Mouse (Mus musculus): ENCODE measurements around the gene Zfp213. TPM values are rescaled to one million over a fixed set of nuclear protein-coding genes. Genes with fewer than 3 reads are reported as not detected.

Gene Zfp213
- polyA plus RNA-seq, 2 experiments, result 16.3 to 18.1 TPM

DNA sequence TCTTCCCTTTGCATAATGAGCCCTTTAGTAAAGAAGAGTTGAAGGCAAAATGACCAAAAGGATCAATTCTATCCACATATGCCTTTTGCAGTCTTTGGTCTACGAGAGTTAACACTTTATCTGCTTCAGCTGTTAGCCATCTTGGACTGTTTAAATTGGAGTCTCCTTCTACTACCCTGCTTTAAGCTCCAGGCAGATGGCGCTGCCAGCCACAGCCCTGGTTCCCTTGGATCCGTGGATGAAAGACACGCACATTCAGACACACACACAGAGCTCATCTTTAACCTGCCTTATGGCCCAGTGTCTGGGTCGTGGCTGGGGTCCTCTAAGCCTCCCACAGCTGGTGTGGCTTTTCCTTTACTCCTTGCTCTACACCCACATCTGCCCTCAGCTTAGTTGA lies 7.0 kb upstream of the Zfp213 start:
- 11% methylated on average over 5 of the region's 5 CpGs for whole genome bisulfite sequencing
- H3K4me2 ChIP-seq (replicated peaks; ENCODE audit: low read depth, low read length, severe bottlenecking), result no peak overlapping the region
- H3K9me3 ChIP-seq (ENCODE audit: control insufficient read depth, low read length), result no peaks in the 10 kb centered on the region
- H3K27ac ChIP-seq (replicated peaks; ENCODE audit: low read depth, low read length), result no peak overlapping the region
- H3K4me1 ChIP-seq (ENCODE audit: control insufficient read depth, insufficient read depth, low read length), result no peaks in the 10 kb centered on the region
- no peak overlapping the region for H3K4me3 ChIP-seq (replicated peaks; ENCODE audit: low read length)
- ATAC-seq (ENCODE audit: low FRiP score, low read depth) (no peak), DNase-seq (ENCODE audit: low spot score) (peak; percentile 28)
- H3K9ac ChIP-seq (ENCODE audit: low read depth, low read length, severe bottlenecking), result no peak overlapping the region
- TF ChIP-seq POLR2A (IDR thresholded peaks at IDR 0.05; ENCODE audit: borderline replicate concordance, extremely low read depth, insufficient read depth, insufficient read length), result no peak
- no peaks in the 10 kb centered on the region for H3K27me3 ChIP-seq (ENCODE audit: control insufficient read depth, insufficient read depth, low read length)
- peaks cover 30% of the 10 kb centered on the region for H3K36me3 ChIP-seq (ENCODE audit: control insufficient read depth, insufficient read depth, low read length)

GRCm38 (mm10) chr17:23570017-23570416 lies 6.0 kb upstream of the Zfp213 start:
- Histone ChIP-seq H3K4me3 (replicated peaks; ENCODE audit: low read length) (no peak overlapping the region), H3K27ac (replicated peaks; ENCODE audit: low read depth, low read length) (no peak overlapping the region), H3K27me3 (ENCODE audit: control insufficient read depth, insufficient read depth, low read length) (no peaks in the 10 kb centered on the region), H3K9ac (ENCODE audit: low read depth, low read length, severe bottlenecking) (no peak overlapping the region), H3K4me1 (ENCODE audit: control insufficient read depth, insufficient read depth, low read length) (peaks cover 4% of the 10 kb centered on the region; the same call in 1 of the 2 replicates), H3K9me3 (ENCODE audit: control insufficient read depth, low read length) (no peaks in the 10 kb centered on the region), H3K4me2 (replicated peaks; ENCODE audit: low read depth, low read length, severe bottlenecking) (no peak overlapping the region), H3K36me3 (ENCODE audit: control insufficient read depth, insufficient read depth, low read length) (peaks cover 20% of the 10 kb centered on the region; the same call in 1 of the 2 replicates)
- TF ChIP-seq POLR2A (IDR thresholded peaks at IDR 0.05; ENCODE audit: borderline replicate concordance, extremely low read depth, insufficient read depth, insufficient read length), result no peak
- 38% methylated on average over 6 of the region's 6 CpGs for WGBS
- DNase-seq (ENCODE audit: low spot score) (peak; percentile 41), ATAC-seq (ENCODE audit: low FRiP score, low read depth) (peak; percentile 56; the same call in 1 of the 2 replicates)

DNA sequence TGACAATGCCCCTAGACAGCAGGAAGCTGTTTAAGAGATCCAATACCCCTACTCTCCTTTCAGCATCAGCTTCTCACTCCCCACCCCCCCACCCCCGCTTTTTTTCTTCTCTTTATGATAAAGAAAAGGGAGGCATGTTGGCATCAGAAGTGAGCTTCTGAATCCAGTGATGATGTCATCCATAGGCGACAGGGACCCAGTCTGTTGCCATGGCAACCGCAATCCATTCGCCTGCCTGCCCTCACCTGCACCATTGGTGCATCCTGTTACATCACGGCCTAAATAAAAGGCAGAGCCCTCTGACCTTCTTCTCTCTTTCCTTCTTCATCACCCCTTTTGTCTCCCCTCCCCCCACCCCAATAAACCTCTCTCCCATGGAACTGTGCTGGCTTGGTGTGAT lies 4.3 kb upstream of the Zfp213 start:
- Histone ChIP-seq H3K9me3 (ENCODE audit: control insufficient read depth, low read length) (no peaks in the 10 kb centered on the region), H3K4me3 (replicated peaks; ENCODE audit: low read length) (no peak overlapping the region), H3K27ac (replicated peaks; ENCODE audit: low read depth, low read length) (no peak overlapping the region), H3K4me2 (replicated peaks; ENCODE audit: low read depth, low read length, severe bottlenecking) (no peak overlapping the region), H3K4me1 (ENCODE audit: control insufficient read depth, insufficient read depth, low read length) (peaks cover 8% of the 10 kb centered on the region; the same call in 1 of the 2 replicates), H3K27me3 (ENCODE audit: control insufficient read depth, insufficient read depth, low read length) (no peaks in the 10 kb centered on the region), H3K36me3 (ENCODE audit: control insufficient read depth, insufficient read depth, low read length) (peaks cover 7% of the 10 kb centered on the region; the same call in 1 of the 2 replicates), H3K9ac (ENCODE audit: low read depth, low read length, severe bottlenecking) (no peak overlapping the region)
- no peak for ATAC-seq (ENCODE audit: low FRiP score, low read depth)
- no peak for DNase-seq (ENCODE audit: low spot score)
- TF ChIP-seq POLR2A (IDR thresholded peaks at IDR 0.05; ENCODE audit: borderline replicate concordance, extremely low read depth, insufficient read depth, insufficient read length), result no peak
- WGBS, result 44% methylated on average over 5 of the region's 5 CpGs

DNA sequence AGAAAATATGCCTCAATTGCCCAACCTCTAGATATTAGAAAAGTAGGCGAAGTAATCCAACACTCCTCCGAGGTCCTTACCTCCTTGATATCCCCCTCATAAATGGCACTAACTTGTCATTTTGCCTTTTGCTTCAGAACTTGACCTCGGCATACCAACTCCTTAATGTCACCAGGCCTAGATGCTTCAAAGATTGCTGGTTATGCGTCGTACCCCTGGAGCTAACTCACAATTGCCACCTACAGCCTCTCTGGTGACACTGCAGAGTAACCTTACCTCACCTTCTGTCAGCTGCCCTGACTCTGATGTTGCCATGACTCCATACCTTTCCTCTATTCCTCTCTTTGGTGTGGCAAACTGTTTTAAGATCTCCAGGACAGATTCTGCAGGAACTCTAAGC lies 2.7 kb upstream of the Zfp213 start:
- H3K4me1 ChIP-seq (ENCODE audit: control insufficient read depth, insufficient read depth, low read length), result peaks cover 13% of the 10 kb centered on the region; the same call in 1 of the 2 replicates
- no peaks in the 10 kb centered on the region for H3K27me3 ChIP-seq (ENCODE audit: control insufficient read depth, insufficient read depth, low read length)
- H3K4me3 ChIP-seq (replicated peaks; ENCODE audit: low read length), result no peak overlapping the region
- ATAC-seq (ENCODE audit: low FRiP score, low read depth), result no peak
- 49% methylated on average over 5 of the region's 5 CpGs for WGBS
- no peak overlapping the region for H3K9ac ChIP-seq (ENCODE audit: low read depth, low read length, severe bottlenecking)
- DNase-seq (ENCODE audit: low spot score), result no peak
- H3K4me2 ChIP-seq (replicated peaks; ENCODE audit: low read depth, low read length, severe bottlenecking), result no peak overlapping the region
- H3K27ac ChIP-seq (replicated peaks; ENCODE audit: low read depth, low read length), result no peak overlapping the region
- no peaks in the 10 kb centered on the region for H3K9me3 ChIP-seq (ENCODE audit: control insufficient read depth, low read length)
- H3K36me3 ChIP-seq (ENCODE audit: control insufficient read depth, insufficient read depth, low read length), result no peaks in the 10 kb centered on the region
- TF ChIP-seq POLR2A (IDR thresholded peaks at IDR 0.05; ENCODE audit: borderline replicate concordance, extremely low read depth, insufficient read depth, insufficient read length), result no peak

GRCm38 (mm10) chr17:23564368-23564715 lies 304 bp upstream of the Zfp213 start:
- Histone ChIP-seq H3K4me2 (replicated peaks; ENCODE audit: low read depth, low read length, severe bottlenecking) (peak overlapping the region; percentile 60), H3K27me3 (ENCODE audit: control insufficient read depth, insufficient read depth, low read length) (no peaks in the 10 kb centered on the region), H3K27ac (replicated peaks; ENCODE audit: low read depth, low read length) (peak overlapping the region; percentile 91), H3K4me1 (ENCODE audit: control insufficient read depth, insufficient read depth, low read length) (peaks cover 13% of the 10 kb centered on the region; the same call in 1 of the 2 replicates), H3K4me3 (replicated peaks; ENCODE audit: low read length) (peak overlapping the region; percentile 67), H3K36me3 (ENCODE audit: control insufficient read depth, insufficient read depth, low read length) (peaks cover 19% of the 10 kb centered on the region), H3K9ac (ENCODE audit: low read depth, low read length, severe bottlenecking) (peak overlapping the region; percentile 95), H3K9me3 (ENCODE audit: control insufficient read depth, low read length) (no peaks in the 10 kb centered on the region)
- DNase-seq (ENCODE audit: low spot score) (no peak), ATAC-seq (ENCODE audit: low FRiP score, low read depth) (peak; percentile 79)
- TF ChIP-seq POLR2A (IDR thresholded peaks at IDR 0.05; ENCODE audit: borderline replicate concordance, extremely low read depth, insufficient read depth, insufficient read length), result no peak
- 2% methylated on average over 8 of the region's 8 CpGs for WGBS

GRCm38 (mm10) chr17:23559767-23560166 lies 4.3 kb downstream of the Zfp213 start:
- TF ChIP-seq POLR2A (IDR thresholded peaks at IDR 0.05; ENCODE audit: borderline replicate concordance, extremely low read depth, insufficient read depth, insufficient read length), result no peak
- H3K27me3 ChIP-seq (ENCODE audit: control insufficient read depth, insufficient read depth, low read length), result no peaks in the 10 kb centered on the region
- peaks cover 56% of the 10 kb centered on the region for H3K36me3 ChIP-seq (ENCODE audit: control insufficient read depth, insufficient read depth, low read length)
- H3K4me2 ChIP-seq (replicated peaks; ENCODE audit: low read depth, low read length, severe bottlenecking), result no peak overlapping the region
- no peak for ATAC-seq (ENCODE audit: low FRiP score, low read depth)
- no peaks in the 10 kb centered on the region for H3K9me3 ChIP-seq (ENCODE audit: control insufficient read depth, low read length)
- H3K27ac ChIP-seq (replicated peaks; ENCODE audit: low read depth, low read length), result no peak overlapping the region
- no peak overlapping the region for H3K4me3 ChIP-seq (replicated peaks; ENCODE audit: low read length)
- H3K9ac ChIP-seq (ENCODE audit: low read depth, low read length, severe bottlenecking), result no peak overlapping the region
- 69% methylated on average over 11 of the region's 11 CpGs for WGBS
- no peak for DNase-seq (ENCODE audit: low spot score)
- peaks cover 6% of the 10 kb centered on the region; the same call in 1 of the 2 replicates for H3K4me1 ChIP-seq (ENCODE audit: control insufficient read depth, insufficient read depth, low read length)
